Mouse (Mus musculus) liver, embryonic 15.5 days (tissue): ENCODE measurements around the gene Insm2. TPM values are rescaled to one million over a fixed set of nuclear protein-coding genes. Genes with fewer than 3 reads are reported as not detected.
"Not testable (repeated sequence)": the region's sequence is repeated elsewhere in the genome, so short reads cannot be mapped to it uniquely, and the experiment has no call there.

Source experiments
- ATAC-seq: fragments of 200-750 bp; cut with Nextera tagmentation; 2 replicates; pipeline ENCODE4 v1.8.0; 2017; ENCODE audit warnings: moderate number of reproducible peaks, mild to moderate bottlenecking, moderate library complexity; ENCODE audit not compliant: insufficient read depth
- H3K27ac ChIP-seq: fragments of 300-500 bp; sonication (generic); replicated peaks from 2 replicates; pipeline ENCODE4 v1.5.1; 2015; ENCODE audit warnings: mild to moderate bottlenecking, inconsistent platforms
- H3K27me3 ChIP-seq: fragments of 300-500 bp; sonication (generic); 2 replicates; pipeline ENCODE4 v1.6.1; 2015; ENCODE audit warnings: mild to moderate bottlenecking, inconsistent platforms
- H3K36me3 ChIP-seq: fragments of 300-500 bp; sonication (generic); replicated peaks from 2 replicates; pipeline ENCODE4 v1.6.1; 2015; ENCODE audit warnings: moderate library complexity, mild to moderate bottlenecking, inconsistent platforms
- H3K4me1 ChIP-seq: fragments of 300-500 bp; sonication (generic); replicated peaks from 2 replicates; pipeline ENCODE4 v1.6.1; 2015; ENCODE audit warnings: inconsistent platforms
- H3K4me2 ChIP-seq: fragments of 300-500 bp; sonication (generic); 2 replicates; pipeline ENCODE4 v1.6.1; 2015; ENCODE audit warnings: moderate library complexity, mild to moderate bottlenecking, inconsistent platforms
- H3K4me3 ChIP-seq: fragments of 300-500 bp; sonication (generic); replicated peaks from 2 replicates; pipeline ENCODE4 v1.5.1; 2015; ENCODE audit warnings: mild to moderate bottlenecking, inconsistent platforms
- H3K9ac ChIP-seq: fragments of 300-500 bp; sonication (generic); 2 replicates; pipeline ENCODE4 v1.6.1; 2015; ENCODE audit warnings: moderate library complexity, mild to moderate bottlenecking, inconsistent platforms
- H3K9me3 ChIP-seq: fragments of 300-500 bp; sonication (generic); replicated peaks from 2 replicates; pipeline ENCODE4 v1.6.1; 2016; ENCODE audit warnings: inconsistent platforms
- WGBS: fragments of 180-500 bp; shearing (Covaris S2); methylation state at CpG from one replicate; pipeline ENCODE4 v1.1.7; 2015; ENCODE audit warnings: mixed read lengths; ENCODE audit not compliant: insufficient replicate concordance; 5-methylcytosine and 5-hydroxymethylcytosine counted together
- polyA plus RNA-seq: library from polyadenylated mRNA; unstranded; fragments of >200 nt; fragmentation: Nextera tagmentation; extraction: Ambion mirVana; gene quantifications from 2 replicates; pipeline ENCODE4 v1.2.1, GENCODE M21; 2015

Gene Insm2
- polyA plus RNA-seq = not detected in 2 replicates

- Histone ChIP-seq H3K9me3 (no peaks in the 10 kb centered on the region), H3K27ac (no peak within 1 kb of the TSS), H3K4me1 (peaks cover 22% of the 10 kb centered on the region), H3K4me2 (peak within 1 kb of the TSS; percentile 69), H3K27me3 (peaks cover 69% of the 10 kb centered on the region), H3K9ac (no peak within 1 kb of the TSS), H3K36me3 (no peaks in the 10 kb centered on the region), H3K4me3 (peak within 1 kb of the TSS; percentile 46)
- ATAC-seq = no peak
- 2% methylated on average over 77 of the region's 77 CpGs for WGBS
Observed at GRCm38 (mm10) chr12:55598887-55599561, at the start of gene Insm2. Insm2 (plus strand) TSS chr12:55599427.

- H3K9ac ChIP-seq, H3K4me3 ChIP-seq, ATAC-seq, H3K36me3 ChIP-seq, H3K4me1 ChIP-seq, H3K4me2 ChIP-seq, H3K27me3 ChIP-seq, H3K9me3 ChIP-seq, H3K27ac ChIP-seq: not testable (repeated sequence)
- 68% methylated on average over 6 of the region's 6 CpGs for WGBS
Observed at GRCm38 (mm10) chr12:55554901-55555300, 44.3 kb upstream of the Insm2 start.

GRCm38 (mm10) chr12:55557866-55558265, 41.4 kb upstream of the Insm2 start:
- Histone ChIP-seq H3K4me3 (no peak overlapping the region), H3K36me3 (no peaks in the 10 kb centered on the region), H3K27ac (no peak overlapping the region), H3K9ac (no peak overlapping the region), H3K4me2 (no peak overlapping the region), H3K9me3 (no peaks in the 10 kb centered on the region), H3K4me1 (0 out of 2 replicates have a peak, but pooled peaks cover 7% of the 10 kb centered on the region), H3K27me3 (no peaks in the 10 kb centered on the region)
- ATAC-seq = no peak
- WGBS = 67% methylated on average over 6 of the region's 6 CpGs

GRCm38 (mm10) chr12:55559184-55559855, 39.9 kb upstream of the Insm2 start:
- no peak overlapping the region for H3K27ac ChIP-seq
- H3K9me3 ChIP-seq = no peaks in the 10 kb centered on the region
- 0 out of 2 replicates have a peak, but pooled peaks cover 7% of the 10 kb centered on the region for H3K4me1 ChIP-seq
- no peak overlapping the region for H3K4me3 ChIP-seq
- 66% methylated on average over 12 of the region's 12 CpGs for WGBS
- ATAC-seq = no peak
- no peaks in the 10 kb centered on the region for H3K36me3 ChIP-seq
- H3K9ac ChIP-seq = no peak overlapping the region
- no peak overlapping the region for H3K4me2 ChIP-seq
- H3K27me3 ChIP-seq = no peaks in the 10 kb centered on the region

GRCm38 (mm10) chr12:55560025-55560690, 39.1 kb upstream of the Insm2 start:
- Histone ChIP-seq H3K27ac (no peak overlapping the region), H3K4me3 (peak overlapping the region; percentile 41), H3K9ac (peak overlapping the region; percentile 21; the same call in 1 of the 2 replicates), H3K36me3 (no peaks in the 10 kb centered on the region), H3K27me3 (no peaks in the 10 kb centered on the region), H3K4me2 (peak overlapping the region; percentile 60), H3K4me1 (0 out of 2 replicates have a peak, but pooled peaks cover 7% of the 10 kb centered on the region), H3K9me3 (no peaks in the 10 kb centered on the region)
- no peak for ATAC-seq
- 11% methylated on average over 19 of the region's 19 CpGs for WGBS

- H3K9ac ChIP-seq = no peak overlapping the region
- 73% methylated on average over 3 of the region's 3 CpGs for WGBS
- no peaks in the 10 kb centered on the region for H3K36me3 ChIP-seq
- no peaks in the 10 kb centered on the region for H3K9me3 ChIP-seq
- no peak for ATAC-seq
- no peaks in the 10 kb centered on the region for H3K27me3 ChIP-seq
- no peak overlapping the region for H3K4me2 ChIP-seq
- 0 out of 2 replicates have a peak, but pooled peaks cover 7% of the 10 kb centered on the region for H3K4me1 ChIP-seq
- no peak overlapping the region for H3K4me3 ChIP-seq
- H3K27ac ChIP-seq = no peak overlapping the region
Observed at GRCm38 (mm10) chr12:55563742-55564141, 35.5 kb upstream of the Insm2 start.

- Histone ChIP-seq H3K4me3 (no peak overlapping the region), H3K27ac (no peak overlapping the region)
Observed at GRCm38 (mm10) chr12:55564187-55564963, 34.9 kb upstream of the Insm2 start.

GRCm38 (mm10) chr12:55565206-55565605, 34.0 kb upstream of the Insm2 start, which contains the start of gene Aldoart2:
Aldoart2 (plus strand) TSS chr12:55565239.
- ATAC-seq = no peak
- Histone ChIP-seq H3K27ac (no peak within 1 kb of the TSS), H3K4me2 (no peak within 1 kb of the TSS), H3K9me3 (no peaks in the 10 kb centered on the region), H3K4me3 (no peak within 1 kb of the TSS), H3K9ac (no peak within 1 kb of the TSS), H3K27me3 (no peaks in the 10 kb centered on the region), H3K4me1 (0 out of 2 replicates have a peak, but pooled peaks cover 4% of the 10 kb centered on the region), H3K36me3 (no peaks in the 10 kb centered on the region)
- 85% methylated on average over 19 of the region's 19 CpGs for WGBS

More at GRCm38 (mm10) chr12:55564187-55564963, 34.9 kb upstream of the Insm2 start:
- 74% methylated on average over 9 of the region's 9 CpGs for WGBS
- H3K4me2 ChIP-seq = no peak overlapping the region
- H3K9me3 ChIP-seq = no peaks in the 10 kb centered on the region
- 0 out of 2 replicates have a peak, but pooled peaks cover 7% of the 10 kb centered on the region for H3K4me1 ChIP-seq
- no peak overlapping the region for H3K9ac ChIP-seq
- no peak for ATAC-seq
- no peaks in the 10 kb centered on the region for H3K27me3 ChIP-seq
- no peaks in the 10 kb centered on the region for H3K36me3 ChIP-seq

GRCm38 (mm10) chr12:55565867-55566266, 33.4 kb upstream of the Insm2 start:
- H3K9ac ChIP-seq = no peak overlapping the region
- H3K9me3 ChIP-seq = no peaks in the 10 kb centered on the region
- H3K36me3 ChIP-seq = no peaks in the 10 kb centered on the region
- H3K4me2 ChIP-seq = no peak overlapping the region
- WGBS = 63% methylated on average over 9 of the region's 9 CpGs
- no peak overlapping the region for H3K27ac ChIP-seq
- H3K4me3 ChIP-seq = no peak overlapping the region
- H3K4me1 ChIP-seq = no peaks in the 10 kb centered on the region
- ATAC-seq = no peak
- H3K27me3 ChIP-seq = no peaks in the 10 kb centered on the region

- H3K4me3 ChIP-seq = no peak overlapping the region
- no peaks in the 10 kb centered on the region for H3K9me3 ChIP-seq
- H3K4me2 ChIP-seq = no peak overlapping the region
- H3K4me1 ChIP-seq = no peaks in the 10 kb centered on the region
- no peaks in the 10 kb centered on the region for H3K27me3 ChIP-seq
- no peak for ATAC-seq
- no peak overlapping the region for H3K9ac ChIP-seq
- H3K27ac ChIP-seq = no peak overlapping the region
- 68% methylated on average over 5 of the region's 5 CpGs for WGBS
- no peaks in the 10 kb centered on the region for H3K36me3 ChIP-seq
Observed at GRCm38 (mm10) chr12:55566837-55567236, 32.4 kb upstream of the Insm2 start.
